Mouse (Mus musculus) ES-E14 (cell line): Measurements from ENCODE around the gene Cdk13.

Source experiments
- CHD2 ChIP-seq: IDR thresholded peaks from 2 replicates; pipeline ENCODE4 v1.6.1; 2014; ENCODE audit warnings: mild to moderate bottlenecking, low read depth, low read length, inconsistent platforms
- HCFC1 ChIP-seq: IDR thresholded peaks from 2 replicates; pipeline ENCODE4 v1.6.1; 2012; ENCODE audit warnings: low read length, inconsistent platforms, borderline replicate concordance; ENCODE audit not compliant: insufficient read depth
- MAFK ChIP-seq: IDR thresholded peaks from 2 replicates; pipeline ENCODE4 v1.6.1; 2014; ENCODE audit warnings: mild to moderate bottlenecking, low read depth, low read length, inconsistent platforms; ENCODE audit not compliant: insufficient read depth
- ZNF384 ChIP-seq: IDR thresholded peaks from 2 replicates; pipeline ENCODE4 v1.6.1; 2012; ENCODE audit warnings: low read depth, low read length, inconsistent platforms

DNA sequence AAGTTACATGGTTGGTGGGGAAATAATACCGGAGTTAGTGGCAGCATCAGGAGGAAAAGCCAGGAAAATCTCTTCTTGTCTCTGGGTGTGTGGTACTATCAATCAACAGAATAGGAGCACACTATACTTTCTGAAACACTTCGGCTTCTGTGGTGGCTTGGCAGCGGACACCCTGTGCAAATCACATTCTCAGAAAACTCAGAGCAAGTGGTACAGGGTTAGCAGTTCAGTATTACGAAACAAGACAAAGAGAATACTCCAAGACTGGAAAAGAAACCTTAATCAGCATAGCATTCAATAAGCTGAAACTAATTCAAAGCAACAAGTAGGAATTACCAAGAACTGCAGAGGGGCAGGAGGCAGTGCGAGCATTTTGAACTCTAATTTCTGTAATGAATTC, 21.3 kb downstream of the Cdk13 start:
- TF ChIP-seq MAFK (no peak), CHD2 (no peak), HCFC1 (no peak), ZNF384 (no peak)
